Mouse (Mus musculus) thymus, adult 2 months (tissue): ENCODE measurements at regions not wholly inside any gene's neighbourhood (a gene's known extent, or its start where the extent isn't known, plus 50 kb on each side); places are given as distances from the start of the nearest gene placed in this dataset.

Experiments
- DNase-seq: peaks from one replicate; pipeline ENCODE4 v3.0.0; 2021
- H3K27ac ChIP-seq: fragments of 200-500 bp; 2 replicates; pipeline ENCODE4 v1.5.1; 2012; ENCODE audit warnings: low read length, control low read depth; ENCODE audit not compliant: control insufficient read depth, insufficient read depth
- H3K27me3 ChIP-seq: fragments of 200-500 bp; 2 replicates; pipeline ENCODE4 v1.6.1; 2012; ENCODE audit warnings: mild to moderate bottlenecking, low read length, moderate library complexity, mixed read lengths; ENCODE audit not compliant: control insufficient read depth, insufficient read depth
- H3K36me3 ChIP-seq: fragments of 200-500 bp; 2 replicates; pipeline ENCODE4 v1.6.1; 2012; ENCODE audit warnings: mild to moderate bottlenecking, low read length, moderate library complexity; ENCODE audit not compliant: control insufficient read depth, insufficient read depth
- H3K4me1 ChIP-seq: fragments of 200-500 bp; replicated peaks from 2 replicates; pipeline ENCODE4 v1.6.1; 2012; ENCODE audit warnings: low read length; ENCODE audit not compliant: control insufficient read depth, insufficient read depth
- H3K4me3 ChIP-seq: fragments of 200-500 bp; 2 replicates; pipeline ENCODE4 v1.5.1; 2012; ENCODE audit warnings: mild to moderate bottlenecking, low read length, control low read depth, moderate library complexity; ENCODE audit not compliant: control insufficient read depth, insufficient read depth
- CTCF ChIP-seq: fragments of 200-500 bp; IDR thresholded peaks from 2 replicates; pipeline ENCODE4 v1.5.1; 2012; ENCODE audit warnings: mild to moderate bottlenecking, control low read depth, low read length, moderate library complexity, borderline replicate concordance; ENCODE audit not compliant: control insufficient read depth, poor library complexity, insufficient read depth; ENCODE audit errors: extremely low read depth
- POLR2A ChIP-seq: fragments of 200-500 bp; IDR thresholded peaks from 2 replicates; pipeline ENCODE4 v1.6.1; 2012; ENCODE audit warnings: mild to moderate bottlenecking, low read length, control low read depth, moderate library complexity; ENCODE audit not compliant: control insufficient read depth, poor library complexity, insufficient read depth; ENCODE audit errors: extremely low read depth
- WGBS: fragments of 180-500 bp; shearing (Covaris S2); methylation state at CpG from one replicate; pipeline ENCODE4 v1.1.7; 2018; 5-methylcytosine and 5-hydroxymethylcytosine counted together

DNA sequence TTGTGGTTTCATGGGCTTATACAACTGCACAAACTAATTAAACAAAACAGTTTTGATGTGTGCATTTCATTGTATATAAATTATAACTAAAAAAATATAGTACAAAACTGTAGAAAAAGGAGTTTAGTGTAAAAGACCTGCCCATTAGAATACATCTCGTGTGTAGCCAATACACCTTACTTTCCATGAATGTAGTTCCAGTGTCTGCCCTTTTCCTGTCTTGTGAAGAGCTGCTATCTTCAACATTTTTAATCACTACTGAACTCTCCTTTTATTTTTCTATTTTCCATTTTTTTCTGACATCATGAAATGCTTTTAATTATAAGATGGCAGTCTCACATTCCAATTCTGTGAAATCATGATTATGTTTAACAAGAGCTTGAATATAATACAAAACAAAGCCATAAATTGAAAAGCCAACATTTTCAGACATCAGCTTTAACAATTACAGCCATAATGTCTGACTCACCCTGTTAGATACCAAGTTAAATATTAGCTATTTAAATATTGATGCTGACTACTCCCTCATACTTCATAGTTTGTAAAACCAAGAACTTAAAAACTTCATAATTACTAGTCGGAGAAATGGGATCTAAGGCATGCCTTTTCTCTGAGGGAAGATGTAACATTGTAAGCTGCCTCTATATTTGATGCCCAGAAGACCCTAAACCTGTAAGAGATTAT is 163.6 kb upstream of the Sema3d start:
- H3K27me3 ChIP-seq = no peaks in the 10 kb centered on the region

DNA sequence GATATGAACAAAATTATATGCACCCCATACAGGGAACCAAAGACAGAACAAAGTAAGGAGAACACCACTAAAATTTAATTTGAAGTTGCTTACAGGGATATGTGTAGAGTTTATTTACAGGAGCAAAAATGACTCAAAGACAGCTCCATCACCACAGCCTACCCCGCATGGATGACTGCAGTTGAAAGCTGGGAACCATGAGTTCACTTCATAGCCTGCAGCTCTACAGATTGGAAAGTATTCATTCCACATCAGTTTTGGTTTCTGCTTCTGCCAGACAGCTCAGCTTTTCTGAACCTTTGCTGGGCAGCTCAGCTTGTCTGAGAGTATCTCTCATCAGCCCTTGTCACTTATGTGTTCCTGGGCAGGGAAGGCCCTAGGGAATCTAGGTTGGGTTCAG is 160.6 kb upstream of the Sema3d start:
- no peak overlapping the region for H3K27ac ChIP-seq
- H3K36me3 ChIP-seq = no peaks in the 10 kb centered on the region
- no peak for TF ChIP-seq POLR2A
- no peak for TF ChIP-seq CTCF
- no peaks in the 10 kb centered on the region for H3K4me1 ChIP-seq
- no peak overlapping the region for H3K4me3 ChIP-seq
- 95% methylated on average over 1 of the region's 1 CpGs for WGBS
- no peaks in the 10 kb centered on the region for H3K27me3 ChIP-seq
- no peak for DNase-seq

More for the DNA sequence above, 163.6 kb upstream of the Sema3d start:
- no peaks in the 10 kb centered on the region for H3K4me1 ChIP-seq
- TF ChIP-seq POLR2A (no peak), CTCF (no peak)
- DNase-seq = no peak
- H3K4me3 ChIP-seq = no peak overlapping the region
- 96% methylated on average over 2 of the region's 2 CpGs for WGBS
- no peak overlapping the region for H3K27ac ChIP-seq
- no peaks in the 10 kb centered on the region for H3K36me3 ChIP-seq

DNA sequence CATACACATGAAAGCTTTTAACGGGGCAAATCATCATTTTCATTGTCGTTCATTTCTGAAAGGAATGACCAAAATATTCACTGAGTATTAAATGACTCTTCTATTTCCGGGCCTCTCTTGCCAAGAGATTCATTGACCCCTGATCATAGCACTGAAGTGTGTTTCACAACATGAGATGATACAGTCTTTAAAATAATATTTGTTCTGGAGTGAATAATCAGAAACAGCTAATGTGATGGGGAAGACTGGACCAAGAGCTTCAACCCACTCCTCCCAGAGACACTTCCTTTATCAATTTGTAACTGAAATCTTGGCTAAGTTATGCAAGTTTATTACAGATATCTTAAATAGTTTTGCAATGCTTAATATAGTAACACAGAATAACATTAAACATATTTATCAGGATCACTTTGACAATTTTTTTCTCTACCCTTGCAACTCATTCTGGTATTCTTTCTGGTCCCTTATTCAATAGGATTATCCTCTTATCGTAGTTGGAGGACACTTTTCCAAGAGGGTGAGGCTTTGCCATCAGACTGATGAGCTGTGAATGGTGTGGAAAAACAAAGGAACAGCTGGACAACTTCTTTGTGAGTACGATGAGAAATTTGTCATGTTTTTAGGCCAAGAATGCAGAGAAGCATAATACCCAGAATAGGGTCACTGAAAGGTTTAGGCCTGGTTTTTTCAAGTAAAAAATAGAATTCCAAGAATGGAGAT is 149.6 kb upstream of the Sema3d start:
- WGBS = 93% methylated on average over 5 of the region's 5 CpGs
- Histone ChIP-seq H3K36me3 (no peaks in the 10 kb centered on the region), H3K4me3 (no peak overlapping the region), H3K27ac (no peak overlapping the region), H3K27me3 (no peaks in the 10 kb centered on the region), H3K4me1 (no peaks in the 10 kb centered on the region)
- TF ChIP-seq CTCF (no peak), POLR2A (no peak)
- DNase-seq = no peak

DNA sequence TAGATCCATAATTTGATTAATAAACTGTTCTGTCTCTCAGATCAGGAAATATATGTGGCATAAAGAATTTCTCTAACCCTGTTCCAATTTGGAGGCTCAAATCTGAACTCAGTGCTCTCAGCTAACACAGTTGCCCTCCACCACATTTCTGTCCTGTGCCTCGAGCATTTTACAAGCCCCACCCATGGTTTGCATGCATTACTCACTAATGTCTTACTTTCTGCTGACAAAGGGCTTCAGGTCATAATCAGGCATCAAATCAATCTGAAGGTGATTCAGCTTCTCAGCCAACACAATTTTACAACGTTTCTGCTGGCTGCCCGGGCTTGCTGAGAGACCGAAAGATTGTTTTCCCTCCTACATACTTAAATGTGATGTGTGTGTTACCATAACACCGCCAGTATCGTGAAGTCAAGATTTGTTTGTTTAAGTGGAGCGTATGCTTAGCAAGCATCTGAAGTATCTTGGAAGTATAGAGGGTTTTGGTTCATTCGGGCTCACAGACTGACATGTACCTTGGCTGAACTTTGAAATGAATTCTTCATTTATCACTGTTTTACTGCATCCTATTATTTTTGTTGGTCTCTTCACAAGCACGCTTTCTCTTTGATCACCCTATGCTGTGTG is 139.9 kb upstream of the Sema3d start:
- H3K4me1 ChIP-seq = no peaks in the 10 kb centered on the region
- no peaks in the 10 kb centered on the region for H3K36me3 ChIP-seq
- H3K4me3 ChIP-seq = no peak overlapping the region
- no peak for DNase-seq
- WGBS = 86% methylated on average over 9 of the region's 9 CpGs
- H3K27ac ChIP-seq = no peak overlapping the region
- no peak for TF ChIP-seq POLR2A
- TF ChIP-seq CTCF = no peak
- H3K27me3 ChIP-seq = no peaks in the 10 kb centered on the region

DNA sequence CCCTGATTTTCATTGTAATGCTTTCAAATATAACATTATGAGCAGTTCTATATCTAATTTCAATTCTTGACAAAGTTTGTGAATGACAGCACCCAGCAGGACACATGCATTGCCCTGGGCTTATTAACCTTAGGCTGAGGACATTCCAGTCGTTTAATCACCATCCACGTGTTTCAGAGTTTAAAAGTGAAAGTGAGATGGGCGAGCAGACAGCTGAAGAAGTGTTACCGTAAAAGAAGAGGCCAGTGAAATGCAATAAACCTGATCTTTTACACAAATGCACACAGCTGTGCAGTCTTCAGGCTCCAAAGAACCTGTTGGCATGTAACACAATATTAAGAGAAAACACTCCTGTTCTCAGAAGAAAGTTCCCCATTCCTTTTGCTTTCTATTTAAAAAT is 89.5 kb upstream of the Sema3d start:
- no peak for DNase-seq
- 40% methylated on average over 4 of the region's 4 CpGs for WGBS
- no peak overlapping the region for H3K4me3 ChIP-seq
- H3K4me1 ChIP-seq = no peaks in the 10 kb centered on the region
- H3K36me3 ChIP-seq = no peaks in the 10 kb centered on the region
- no peaks in the 10 kb centered on the region for H3K27me3 ChIP-seq
- H3K27ac ChIP-seq = no peak overlapping the region
- no peak for TF ChIP-seq CTCF

DNA sequence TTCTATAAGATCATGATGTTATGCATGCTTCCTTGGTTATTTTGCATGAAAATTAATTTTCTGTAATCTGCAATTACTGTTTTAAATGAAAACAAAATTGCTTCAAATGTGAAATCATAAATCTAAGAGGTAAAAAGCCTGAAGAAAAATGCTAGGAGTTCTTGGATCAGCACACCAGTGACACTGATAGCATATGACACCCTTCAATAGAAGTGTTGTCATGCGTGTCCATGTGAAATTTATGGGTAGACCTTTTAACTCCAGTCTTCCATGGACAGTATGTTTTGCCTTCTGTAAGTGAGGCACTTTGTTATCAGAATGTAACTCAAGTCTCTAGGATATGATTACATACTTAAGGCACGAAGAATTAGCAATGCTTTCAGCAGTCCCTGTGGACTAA is 85.9 kb upstream of the Sema3d start:
- no peaks in the 10 kb centered on the region for H3K36me3 ChIP-seq
- H3K4me1 ChIP-seq = no peaks in the 10 kb centered on the region
- DNase-seq = no peak
- TF ChIP-seq POLR2A (no peak), CTCF (no peak)
- H3K27ac ChIP-seq = no peak overlapping the region
- H3K27me3 ChIP-seq = no peaks in the 10 kb centered on the region
- WGBS = 88% methylated on average over 2 of the region's 2 CpGs
- H3K4me3 ChIP-seq = no peak overlapping the region
